Mouse (Mus musculus) left cerebral cortex, adult 18-20 months (tissue): Measurements from ENCODE around the gene 1810009A15Rik. TPM values are rescaled to one million over a fixed set of nuclear protein-coding genes. Genes with fewer than 3 reads are reported as not detected.

ENCODE experiments used
- DNase-seq, 2 experiments: peaks; one replicate each; pipeline ENCODE4 v3.0.0; 2021 to 2022; ENCODE audit warnings: low spot score in 2 of 2, mixed read lengths in 1 of 2
- microRNA-seq, 2 experiments: library from miRNA; unstranded; fragments of <30 nt; microRNA quantifications; one replicate each; pipeline ENCODE4 v1.2.0; 2021
- total RNA-seq, 2 experiments: library from RNA; stranded (reverse); gene quantifications; 2 replicates each; pipeline ENCODE4 v1.2.3; 2021

Gene 1810009A15Rik
- total RNA-seq, 2 experiments from 2014 or later: 20.2 to 23.0 TPM

DNA sequence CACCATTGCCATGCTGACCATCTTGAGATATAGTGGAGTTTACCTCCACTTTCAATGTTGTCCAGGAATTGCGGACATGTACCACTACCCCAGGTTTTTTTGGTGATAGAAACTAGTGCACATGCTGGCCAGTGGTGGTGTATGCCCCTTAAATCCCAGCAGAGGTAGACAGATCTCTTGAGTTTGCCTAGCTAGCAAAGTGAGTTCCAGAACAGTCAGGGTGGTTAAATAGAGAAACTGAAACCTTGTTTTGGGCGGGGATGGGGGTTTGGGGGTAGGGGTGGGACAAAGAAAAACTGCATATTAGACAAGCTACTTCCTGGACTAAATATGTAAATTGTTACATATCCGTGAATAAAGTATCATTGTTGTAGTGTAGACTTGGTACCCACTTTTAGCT is 30.3 kb downstream of the 1810009A15Rik start:
- DNase-seq: no peak

DNA sequence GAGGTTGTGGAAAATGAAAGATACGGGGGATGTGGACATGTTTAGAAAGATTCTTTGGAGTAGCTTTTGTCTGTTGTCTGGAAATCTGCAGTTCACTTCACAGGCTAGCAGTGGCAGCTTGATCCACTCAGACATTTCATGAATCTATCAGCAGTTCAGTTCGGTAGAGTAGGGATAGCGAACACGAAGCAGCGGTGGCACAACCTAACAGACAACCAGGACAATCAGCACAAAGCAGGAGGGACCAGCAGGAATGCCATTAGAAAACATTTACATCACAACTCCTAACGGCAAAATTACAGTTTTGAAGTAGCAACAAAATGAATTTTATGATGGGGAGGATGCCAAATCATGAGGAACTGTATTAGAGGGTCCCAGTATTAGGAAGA is 31.0 kb downstream of the 1810009A15Rik start:
- no peak for DNase-seq

DNA sequence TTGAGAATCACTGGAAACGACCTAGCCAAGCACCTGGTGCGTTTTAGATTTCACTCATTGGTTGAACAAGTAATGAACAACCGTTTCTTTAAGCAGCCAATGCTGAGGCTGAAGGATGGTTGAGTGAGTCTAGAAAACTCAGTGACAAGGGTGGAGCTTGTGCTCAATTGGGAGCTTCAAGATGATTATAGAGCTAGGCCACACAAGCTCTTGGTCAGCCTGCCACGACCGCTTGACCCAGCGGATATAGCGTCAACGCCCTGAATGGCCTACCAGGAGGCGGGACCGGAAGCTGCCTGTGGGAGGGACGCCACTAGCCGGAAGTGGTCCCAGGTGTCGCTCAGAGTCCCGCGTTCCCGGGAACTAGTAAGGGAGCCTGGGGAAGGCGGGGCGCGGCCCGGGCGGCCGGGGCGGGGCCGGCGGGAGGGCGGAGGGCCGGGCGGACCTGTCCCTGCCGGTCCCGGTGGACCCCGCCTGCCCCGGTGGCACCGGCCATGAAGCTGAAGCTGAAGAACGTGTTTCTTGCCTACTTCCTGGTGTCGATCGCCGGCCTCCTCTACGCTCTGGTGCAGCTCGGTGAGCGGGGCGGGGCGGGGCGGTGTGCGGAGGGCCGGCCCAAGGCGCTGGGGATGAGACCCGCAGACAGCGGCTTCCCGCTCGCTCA is 31.6 kb downstream of the 1810009A15Rik start, which contains the start of gene B3gat3:
B3gat3 (plus strand) TSS at position 302 of the 664 bp plus-strand sequence.
- peak; percentile 95 to 96 for DNase-seq

DNA sequence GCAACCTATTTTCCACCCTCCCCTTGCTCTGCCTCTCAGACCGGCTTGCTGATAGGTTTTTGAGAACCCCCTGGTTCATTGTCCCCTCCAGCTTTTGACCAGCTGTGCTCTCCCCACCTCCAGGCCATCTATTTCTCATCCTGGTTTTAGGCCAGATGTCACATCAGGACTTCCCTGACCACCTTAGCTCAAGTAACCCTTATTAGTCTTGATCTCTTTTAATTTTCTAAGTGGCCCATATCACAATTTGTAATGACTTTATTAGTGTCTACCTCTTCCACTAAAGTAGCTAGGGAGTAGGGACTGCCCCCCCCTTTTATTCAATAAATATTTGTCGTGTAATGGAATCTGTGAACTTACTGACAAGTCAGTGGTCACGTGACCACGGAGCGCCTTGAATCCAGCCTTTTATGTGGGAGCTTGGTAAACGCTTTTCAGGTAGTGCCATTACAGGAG is 32.2 kb downstream of the 1810009A15Rik start:
- no peak for DNase-seq

DNA sequence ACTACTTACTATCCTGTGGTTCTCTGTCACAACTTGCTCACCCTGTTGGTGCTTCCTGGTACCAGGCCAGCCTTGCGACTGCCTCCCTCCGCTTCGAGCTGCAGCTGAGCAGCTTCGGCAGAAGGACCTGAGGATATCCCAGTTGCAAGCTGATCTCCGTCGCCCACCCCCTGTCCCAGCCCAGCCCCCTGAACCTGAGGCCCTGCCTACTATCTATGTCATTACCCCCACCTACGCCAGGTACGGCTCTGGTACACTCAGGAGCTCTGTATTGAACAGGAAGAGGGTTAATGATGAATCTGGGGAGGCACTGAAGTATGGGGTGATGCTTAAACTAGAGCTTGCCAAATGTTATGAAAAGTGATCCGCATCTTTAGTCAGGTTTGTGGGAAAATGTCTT is 33.1 kb downstream of the 1810009A15Rik start:
- DNase-seq: no peak

DNA sequence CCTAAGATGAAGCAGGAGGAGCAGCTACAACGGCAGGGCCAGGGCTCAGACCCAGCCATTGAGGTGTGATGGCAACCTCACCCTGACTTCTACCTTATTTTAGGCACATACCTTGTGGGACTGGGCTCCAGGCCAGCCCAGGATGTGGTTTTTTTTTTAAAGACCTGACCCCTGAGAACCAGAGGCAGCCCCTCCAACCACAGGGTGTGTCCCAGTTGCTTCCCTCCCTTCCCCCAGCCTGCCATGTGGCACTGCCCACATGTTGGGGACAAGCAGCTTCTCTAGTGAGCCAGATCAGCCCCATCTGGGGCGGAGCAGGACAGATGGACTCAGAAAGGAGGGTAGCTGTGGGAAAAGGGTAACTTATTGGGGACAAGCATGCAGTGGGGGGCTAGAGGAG is 38.1 kb downstream of the 1810009A15Rik start:
- DNase-seq: no peak

DNA sequence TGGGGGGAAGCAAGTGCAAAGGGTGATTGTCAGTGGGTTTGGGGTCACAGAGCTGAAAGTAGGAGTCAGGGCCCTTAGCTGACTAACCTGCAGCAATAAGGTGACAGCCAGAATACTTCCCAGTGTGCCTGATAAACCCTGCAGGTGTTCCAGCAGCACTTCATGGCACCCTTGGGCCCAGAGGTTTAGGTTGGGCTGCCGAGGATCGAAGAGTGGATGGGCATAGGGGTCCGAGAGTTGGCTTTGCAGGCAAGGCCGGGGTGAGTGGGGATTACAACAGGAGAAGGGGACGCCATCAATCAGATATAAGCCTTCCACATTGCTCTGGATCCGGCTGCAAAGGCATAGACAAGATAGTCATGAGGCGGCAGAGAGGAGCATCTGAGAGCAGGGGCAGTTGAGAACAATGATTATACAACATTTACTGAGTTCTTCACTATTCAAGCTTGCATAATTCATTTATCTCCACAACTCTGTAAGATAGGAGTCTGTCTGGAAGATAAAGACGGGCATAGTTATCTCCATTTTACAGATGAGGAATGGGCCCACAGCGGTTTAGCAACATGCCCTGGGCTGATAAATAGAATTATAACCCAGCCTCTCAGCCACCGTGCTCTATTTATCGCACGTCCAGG is 39.4 kb downstream of the 1810009A15Rik start:
- no peak for DNase-seq

DNA sequence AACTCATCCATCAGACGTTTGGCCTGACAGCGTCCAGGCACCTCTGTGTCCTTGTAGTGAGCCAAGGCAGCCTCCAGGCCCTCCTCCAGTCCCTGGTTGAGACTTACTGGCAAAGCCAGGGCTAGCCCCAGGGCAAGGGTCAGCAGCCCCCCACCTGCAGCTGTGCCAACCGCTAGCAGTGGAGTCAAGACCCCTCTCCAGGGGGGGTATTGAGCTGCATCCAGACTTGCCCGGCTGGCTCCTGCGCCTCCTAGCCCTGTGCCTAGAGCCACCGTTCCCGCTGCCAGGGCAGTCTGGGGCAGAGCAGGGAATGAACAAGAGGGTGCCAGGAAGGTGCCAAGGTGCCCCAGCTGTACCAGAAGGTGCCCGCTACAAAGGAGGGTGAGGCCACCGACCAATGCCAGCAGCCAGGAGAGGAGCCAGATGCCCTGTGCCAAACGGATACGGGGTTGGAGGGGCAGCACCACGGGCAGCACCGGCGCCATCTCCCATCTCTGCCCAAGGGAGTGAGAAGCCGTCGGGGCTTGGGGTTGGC is 40.1 kb downstream of the 1810009A15Rik start:
- no peak for DNase-seq

DNA sequence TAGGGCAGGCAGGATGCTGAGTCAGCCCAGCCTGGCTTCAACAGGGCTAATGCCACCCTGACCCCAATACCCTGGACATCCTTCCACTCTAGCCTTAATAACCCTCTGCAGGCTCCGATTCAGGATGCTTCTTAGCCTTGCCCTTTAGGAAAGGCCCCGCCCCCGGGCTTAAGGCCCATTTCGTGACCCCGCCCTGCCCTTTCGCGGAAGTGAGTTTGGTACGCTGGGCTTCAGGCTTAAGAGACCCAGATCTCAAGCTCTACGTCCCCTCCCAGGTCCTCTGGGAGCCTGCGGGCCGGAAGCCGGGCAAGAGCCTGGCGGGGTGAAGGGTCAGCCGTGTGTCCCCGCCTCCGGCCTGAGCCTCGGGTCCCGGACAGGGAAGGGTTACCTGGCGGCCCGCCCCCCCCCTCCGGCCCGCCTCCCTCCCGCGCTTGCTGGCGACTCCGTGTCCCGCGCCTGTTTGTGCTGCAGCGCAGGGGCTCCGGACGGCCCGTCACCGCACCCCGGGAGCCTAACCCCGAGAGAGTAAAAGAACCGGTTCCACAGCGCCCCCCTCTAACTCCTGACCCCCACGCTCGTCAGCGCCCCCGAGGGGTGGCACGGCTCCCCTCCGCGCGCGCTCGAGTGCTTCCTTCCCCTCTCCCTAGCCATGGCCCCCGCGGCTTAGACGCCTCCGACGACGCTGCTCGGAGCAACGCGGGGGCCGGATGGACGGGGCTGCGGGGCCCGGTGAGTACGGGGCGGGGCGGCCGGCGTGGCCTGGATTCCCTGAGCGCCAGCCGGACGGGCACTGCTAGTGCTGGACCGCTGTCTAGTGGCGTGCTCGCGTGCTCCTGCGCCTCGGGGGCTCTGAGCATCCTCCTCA is 40.8 kb downstream of the 1810009A15Rik start, which contains the start of the genes Rom1 and Eml3:
Rom1 (minus strand) TSS at position 133 of the 865 bp plus-strand sequence.
Eml3 (plus strand) TSS at position 329 of the 865 bp plus-strand sequence.
- DNase-seq: peak in 1 of 2 experiments; percentile 41

DNA sequence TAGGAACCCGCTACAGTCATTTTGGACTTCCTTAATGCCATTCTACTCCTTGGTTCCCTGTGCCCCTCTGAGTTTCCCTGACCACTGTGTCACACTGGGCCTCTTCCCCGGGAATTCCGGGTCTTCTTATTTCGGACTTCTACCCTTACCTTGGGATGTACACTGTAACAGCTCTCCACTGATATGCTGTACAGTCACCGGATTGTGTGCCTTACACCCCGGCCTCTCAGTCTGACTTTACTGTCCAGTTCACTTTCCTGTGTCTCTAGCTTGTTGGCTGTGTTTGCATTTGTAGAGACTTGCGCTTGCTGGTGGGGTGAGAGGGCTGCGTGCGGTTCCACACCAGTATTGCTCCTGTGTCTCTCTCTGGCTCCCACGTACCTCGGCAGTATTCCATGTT is 41.5 kb downstream of the 1810009A15Rik start:
- DNase-seq: no peak

DNA sequence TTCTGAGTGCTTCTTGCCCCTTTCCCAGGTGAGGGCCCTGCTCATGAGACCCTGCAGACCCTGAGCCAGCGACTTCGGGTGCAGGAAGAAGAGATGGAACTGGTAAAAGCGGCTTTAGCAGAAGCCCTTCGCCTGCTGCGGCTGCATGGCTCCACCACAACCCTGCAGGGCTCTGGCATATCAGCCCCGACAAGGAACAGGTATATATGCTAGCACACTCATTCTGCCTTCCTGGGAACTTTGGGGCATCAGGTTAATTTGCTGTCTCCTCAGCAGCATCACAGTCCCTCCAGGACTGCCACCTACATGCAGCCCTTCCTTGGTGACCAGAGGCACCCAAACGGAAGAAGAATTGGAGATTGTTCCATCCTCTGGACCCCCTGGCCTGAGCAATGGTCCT is 42.1 kb downstream of the 1810009A15Rik start:
- DNase-seq: no peak

DNA sequence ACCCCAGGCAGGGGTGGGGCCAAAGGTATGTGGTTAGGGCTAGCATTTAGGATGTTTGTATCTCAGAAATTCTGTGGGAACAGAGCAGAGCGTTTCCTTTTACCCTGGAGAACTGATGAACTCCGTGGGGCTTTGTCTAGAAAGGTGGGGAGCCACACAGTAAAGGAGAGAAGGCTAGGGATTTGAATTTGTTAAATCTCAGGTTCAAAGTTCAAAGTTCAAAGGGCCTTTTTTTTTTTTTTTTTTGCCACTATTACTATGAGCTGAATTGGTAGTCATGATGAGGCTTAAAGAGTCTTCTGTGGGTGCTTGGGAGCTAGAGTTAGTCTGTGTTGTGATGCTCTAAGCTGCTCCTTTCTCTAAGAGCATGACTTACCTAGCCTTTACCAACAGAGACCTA is 48.1 kb downstream of the 1810009A15Rik start:
- DNase-seq: no peak

Small RNA genes within 50 kb of the gene (microRNA-seq; reads per million reads assigned to microRNA genes)
- gene Mir5136: 0.25 to 0.42 reads per million in 2 experiments

Other genes starting within 250 kb of the 1810009A15Rik start
- 100 to 1,000 TPM; 141 to 144 TPM for gene Chrm1, start 225.1 kb upstream of the 1810009A15Rik start, total RNA-seq
- 100 to 1,000 TPM; 148 to 152 TPM for gene Slc3a2, start 165.5 kb upstream of the 1810009A15Rik start, total RNA-seq
- gene Wdr74, start 153.0 kb upstream of the 1810009A15Rik start, total RNA-seq: 10 to 100 TPM; 46.9 to 50.5 TPM
- 1 to 10 TPM in 1 of 2 experiments, under 1 TPM in 1; 0.94 to 1.5 TPM for gene 1700092M07Rik, start 148.1 kb upstream of the 1810009A15Rik start, total RNA-seq
- 10 to 100 TPM; 70.1 to 72.7 TPM for gene Stx5a, start 147.4 kb upstream of the 1810009A15Rik start, total RNA-seq
- 10 to 100 TPM; 78.1 to 88.5 TPM for gene Nxf1, start 131.8 kb upstream of the 1810009A15Rik start, total RNA-seq
- gene Tmem223, start 117.9 kb upstream of the 1810009A15Rik start, total RNA-seq: 10 to 100 TPM; 57.3 to 63.7 TPM
- gene Tmem179b, start 114.4 kb upstream of the 1810009A15Rik start, total RNA-seq: 1 to 10 TPM; 7.6 to 7.8 TPM
- 10 to 100 TPM; 13.7 to 15.9 TPM for gene Taf6l, start 102.4 kb upstream of the 1810009A15Rik start, total RNA-seq
- 100 to 1,000 TPM; 106 to 107 TPM for gene Polr2g, start 90.3 kb upstream of the 1810009A15Rik start, total RNA-seq
- gene Zbtb3, start 86.3 kb upstream of the 1810009A15Rik start, total RNA-seq: 1 to 10 TPM; 5.5 to 6.0 TPM
- 10 to 100 TPM; 38.7 to 42.4 TPM for gene Ttc9c, start 69.5 kb upstream of the 1810009A15Rik start, total RNA-seq
- 100 to 1,000 TPM; 123 to 127 TPM for gene Hnrnpul2, start 68.8 kb upstream of the 1810009A15Rik start, total RNA-seq
- gene AC129217.1, start 59.1 kb upstream of the 1810009A15Rik start, total RNA-seq: 1 to 10 TPM in 1 of 2 experiments, not detected in 1; 2.3 TPM
- 100 to 1,000 TPM in 1 of 2 experiments, 10 to 100 TPM in 1; 98.1 to 112 TPM for gene Bscl2, start 51.4 kb upstream of the 1810009A15Rik start, total RNA-seq
- 100 to 1,000 TPM; 181 to 184 TPM for gene Gng3, start 49.7 kb upstream of the 1810009A15Rik start, total RNA-seq
- gene Lrrn4cl, start 38.1 kb upstream of the 1810009A15Rik start, total RNA-seq: 1 to 10 TPM; 1.2 to 1.7 TPM
- 10 to 100 TPM; 91.4 to 96.7 TPM for gene Ubxn1, start 17.4 kb upstream of the 1810009A15Rik start, total RNA-seq
- gene Uqcc3, start 7.9 kb upstream of the 1810009A15Rik start, total RNA-seq: 10 to 100 TPM; 29.7 to 37.1 TPM
- 1 to 10 TPM; 8.2 TPM for gene Lbhd1, start 5.1 kb upstream of the 1810009A15Rik start, total RNA-seq
- not detected for gene Gm49403, start 4.9 kb upstream of the 1810009A15Rik start, total RNA-seq
- 1 to 10 TPM; 2.1 to 3.8 TPM for gene Gm49416, start 73 bp downstream of the 1810009A15Rik start, total RNA-seq
- gene Ints5, start 4.2 kb downstream of the 1810009A15Rik start, total RNA-seq: 10 to 100 TPM; 23.9 to 24.6 TPM
- 10 to 100 TPM; 93.2 to 93.8 TPM for gene Ganab, start 9.2 kb downstream of the 1810009A15Rik start, total RNA-seq
- 100 to 1,000 TPM; 188 to 189 TPM for gene B3gat3, start 31.5 kb downstream of the 1810009A15Rik start, total RNA-seq
- 1 to 10 TPM; 6.4 to 7.6 TPM for gene Rom1, start 40.5 kb downstream of the 1810009A15Rik start, total RNA-seq
- 10 to 100 TPM in 1 of 2 experiments, 1 to 10 TPM in 1; 9.0 to 11.5 TPM for gene Eml3, start 40.7 kb downstream of the 1810009A15Rik start, total RNA-seq
- gene Mta2, start 53.0 kb downstream of the 1810009A15Rik start, total RNA-seq: 10 to 100 TPM; 49.6 to 49.8 TPM
- 10 to 100 TPM; 22.5 to 23.7 TPM for gene Tut1, start 65.0 kb downstream of the 1810009A15Rik start, total RNA-seq
- gene Eef1g, start 78.2 kb downstream of the 1810009A15Rik start, total RNA-seq: 100 to 1,000 TPM; 251 to 256 TPM
- gene Ahnak, start 100.4 kb downstream of the 1810009A15Rik start, total RNA-seq: 10 to 100 TPM; 18.6 to 23.5 TPM
- gene Scgb1a1, start 199.1 kb downstream of the 1810009A15Rik start, total RNA-seq: not detected
- 100 to 1,000 TPM; 131 to 136 TPM for gene Asrgl1, start 246.8 kb downstream of the 1810009A15Rik start, total RNA-seq